Mouse (Mus musculus): ENCODE measurements around the gene Arhgap33. TPM values are rescaled to one million over a fixed set of nuclear protein-coding genes. Genes with fewer than 3 reads are reported as not detected.
A peak's percentile ranks its signal among the peaks of the same experiment; 100 is the strongest.

Arhgap33 gene
- 20.0 and 26.5 TPM in 2 replicates for polyA plus RNA-seq (2016; fragmentation: Nextera tagmentation; extraction: Ambion mirVana)

DNA sequence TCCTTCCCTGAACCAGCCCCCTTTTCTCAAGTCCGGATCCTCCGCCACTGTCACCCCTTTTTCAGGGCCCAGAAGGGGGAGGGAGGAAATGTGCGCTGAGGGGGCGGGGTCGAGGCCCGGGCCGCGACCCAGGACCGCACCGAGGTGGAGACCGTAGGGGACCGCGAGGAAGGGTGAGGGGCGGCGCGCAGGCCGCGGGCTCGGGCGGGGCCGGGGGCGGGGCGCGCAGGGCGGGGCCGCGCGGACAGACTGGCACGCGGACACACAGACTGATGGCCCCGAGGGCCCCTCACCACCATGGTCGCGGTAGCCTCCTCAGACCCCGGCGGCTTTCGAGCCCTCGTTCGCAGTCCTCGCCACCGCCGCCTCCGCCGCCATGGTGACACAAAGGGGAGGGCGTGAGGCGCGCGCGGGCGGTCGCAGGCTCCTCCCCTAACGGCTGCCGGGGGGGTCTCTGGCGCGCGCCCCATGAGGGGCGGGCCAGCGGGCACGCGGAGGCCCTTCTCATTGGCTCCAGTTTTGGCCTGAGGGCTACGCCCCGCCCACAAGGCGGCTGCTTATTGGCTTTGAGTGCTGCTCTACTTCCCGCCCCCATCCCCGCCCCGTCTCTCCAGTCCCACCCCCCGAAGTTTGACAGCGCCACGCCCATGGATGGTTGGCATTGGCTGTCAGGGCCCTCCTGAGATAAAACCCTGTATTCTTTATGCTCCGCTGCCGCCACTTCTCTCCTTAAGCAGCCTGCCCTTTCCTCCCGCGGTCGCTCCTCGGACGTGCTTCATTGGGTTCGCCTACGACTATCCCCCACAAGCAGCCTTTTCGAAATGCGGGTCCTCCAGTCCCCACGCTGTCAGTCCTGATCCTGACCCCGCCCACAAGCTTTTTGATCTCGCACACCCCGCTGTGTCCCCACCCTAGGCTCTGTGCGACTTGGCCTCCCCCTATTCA lies at the start of gene Arhgap33:
Gene Arhgap33 (minus strand): TSS at position 428 of the 945 bp plus-strand sequence.
- peak within 1 kb of the TSS; percentile 70 for H3K4me3 ChIP-seq
- peak; percentile 79 for ATAC-seq (ENCODE audit: insufficient number of reproducible peaks, insufficient read depth, low FRiP score, low TSS enrichment)
- peak within 1 kb of the TSS; percentile 80 for H3K27ac ChIP-seq
- peak within 1 kb of the TSS; percentile 78 for H3K9ac ChIP-seq
- peaks cover 43% of the 10 kb centered on the region for H3K36me3 ChIP-seq
- H3K27me3 ChIP-seq = no peaks in the 10 kb centered on the region; the same call in 1 of the 2 replicates
- H3K4me1 ChIP-seq = peaks cover 34% of the 10 kb centered on the region
- H3K9me3 ChIP-seq = no peaks in the 10 kb centered on the region
- peak within 1 kb of the TSS; percentile 81 for H3K4me2 ChIP-seq (replicated peaks)
- WGBS = under 1% methylated on average over 72 of the region's 84 CpGs

DNA sequence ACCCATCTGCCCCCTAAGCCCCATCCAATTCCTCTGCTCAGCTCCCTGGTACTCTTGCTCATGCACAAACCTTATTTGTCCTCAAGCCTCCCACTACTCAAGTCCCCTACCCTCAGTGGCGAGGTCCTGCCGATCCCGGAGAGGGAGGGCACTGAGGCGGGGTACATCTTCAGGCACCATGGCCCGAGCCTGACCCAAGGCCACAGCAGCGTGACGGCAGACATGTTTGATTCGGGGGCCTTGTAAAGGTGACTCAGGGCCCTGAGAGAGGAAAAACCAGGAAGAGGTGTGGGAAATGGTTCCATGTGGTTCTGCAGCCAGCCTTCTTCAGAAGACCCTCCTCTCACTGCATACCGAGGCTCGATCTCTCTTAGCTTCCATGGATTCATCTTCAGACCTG lies 49.5 kb upstream of the Arhgap33 start:
- no peak overlapping the region for H3K4me3 ChIP-seq
- H3K27ac ChIP-seq = no peak overlapping the region
- no peak overlapping the region for H3K9ac ChIP-seq
- H3K36me3 ChIP-seq = peaks cover 72% of the 10 kb centered on the region
- 91% methylated on average over 10 of the region's 10 CpGs for WGBS
- H3K4me1 ChIP-seq = peaks cover 11% of the 10 kb centered on the region
- no peak overlapping the region for H3K4me2 ChIP-seq (replicated peaks)
- H3K9me3 ChIP-seq = no peaks in the 10 kb centered on the region
- no peak for ATAC-seq (ENCODE audit: insufficient number of reproducible peaks, insufficient read depth, low FRiP score, low TSS enrichment)
- no peaks in the 10 kb centered on the region for H3K27me3 ChIP-seq

DNA sequence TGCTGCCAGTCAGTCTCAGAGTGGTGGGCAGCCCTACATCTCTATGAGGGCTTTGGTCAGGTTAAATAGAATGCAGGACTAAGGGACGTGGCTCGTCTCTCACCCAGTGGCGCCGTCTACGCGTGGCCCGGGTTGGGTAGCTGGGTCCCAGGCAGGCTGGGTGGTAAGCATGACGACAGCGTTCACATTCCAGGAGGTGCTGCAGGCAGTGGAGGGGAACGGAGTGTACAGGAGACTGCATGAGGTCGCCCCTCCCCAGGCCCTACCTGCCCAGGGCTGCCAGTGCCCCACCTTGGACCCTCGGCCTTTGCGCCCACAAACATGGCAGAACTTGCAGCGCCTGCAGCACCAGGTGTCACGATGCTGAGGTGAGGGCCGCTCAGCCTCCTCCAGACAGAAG lies 46.7 kb upstream of the Arhgap33 start:
- 94% methylated on average over 16 of the region's 16 CpGs for WGBS
- H3K36me3 ChIP-seq = peaks cover 97% of the 10 kb centered on the region
- ATAC-seq (ENCODE audit: insufficient number of reproducible peaks, insufficient read depth, low FRiP score, low TSS enrichment) = no peak

DNA sequence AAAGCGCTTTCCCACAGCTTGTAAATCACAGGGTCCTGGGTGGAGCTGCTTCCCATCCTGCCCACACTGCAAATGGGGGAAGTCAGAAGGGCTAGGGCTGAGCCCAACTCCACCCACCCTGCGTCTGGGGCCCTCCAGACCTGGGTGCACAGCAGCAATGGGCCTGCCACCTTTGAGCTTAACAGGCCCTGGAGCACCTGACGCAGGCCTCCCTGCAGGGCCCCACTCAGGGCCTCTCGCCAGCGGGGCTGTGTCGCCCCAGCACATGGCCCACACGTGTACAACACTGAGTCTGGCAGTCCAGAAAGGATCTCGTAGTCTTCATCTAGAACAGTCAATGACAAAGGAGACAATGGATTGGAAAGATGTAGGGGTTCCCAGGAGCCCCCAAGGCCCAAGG lies 45.1 kb upstream of the Arhgap33 start:
- 96% methylated on average over 8 of the region's 8 CpGs for WGBS
- Histone ChIP-seq H3K27me3 (no peaks in the 10 kb centered on the region), H3K9ac (no peak overlapping the region), H3K4me3 (no peak overlapping the region), H3K4me2 (replicated peaks) (no peak overlapping the region), H3K27ac (no peak overlapping the region), H3K9me3 (no peaks in the 10 kb centered on the region), H3K4me1 (no peaks in the 10 kb centered on the region), H3K36me3 (peaks cover 97% of the 10 kb centered on the region)
- no peak for ATAC-seq (ENCODE audit: insufficient number of reproducible peaks, insufficient read depth, low FRiP score, low TSS enrichment)

More for the DNA sequence above, 46.7 kb upstream of the Arhgap33 start:
- no peak overlapping the region for H3K27ac ChIP-seq
- H3K4me1 ChIP-seq = no peaks in the 10 kb centered on the region
- H3K9me3 ChIP-seq = no peaks in the 10 kb centered on the region
- no peaks in the 10 kb centered on the region for H3K27me3 ChIP-seq
- H3K9ac ChIP-seq = no peak overlapping the region
- H3K4me2 ChIP-seq (replicated peaks) = no peak overlapping the region
- H3K4me3 ChIP-seq = no peak overlapping the region

DNA sequence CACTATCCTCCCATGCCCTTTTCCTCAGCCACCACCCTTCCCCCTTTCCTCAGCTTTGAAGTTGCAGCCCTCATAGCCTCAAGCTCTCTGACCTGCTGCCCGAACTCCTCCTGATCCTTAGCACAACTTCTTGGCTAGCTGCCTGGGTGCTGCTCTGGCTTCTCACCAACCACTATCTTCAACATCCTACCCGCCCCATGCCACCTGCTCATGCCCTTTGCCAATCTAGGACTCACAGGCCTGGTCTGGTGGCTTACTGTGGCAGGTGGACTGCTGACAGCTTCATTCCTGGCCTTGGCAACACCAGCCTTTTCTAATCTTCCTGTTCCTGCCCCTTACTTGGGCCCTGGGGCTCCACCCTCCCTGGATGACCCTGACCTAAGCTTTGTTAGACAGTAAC lies 38.1 kb upstream of the Arhgap33 start:
- H3K4me2 ChIP-seq (replicated peaks) = no peak overlapping the region
- ATAC-seq (ENCODE audit: insufficient number of reproducible peaks, insufficient read depth, low FRiP score, low TSS enrichment) = no peak
- H3K27ac ChIP-seq = no peak overlapping the region
- H3K4me3 ChIP-seq = no peak overlapping the region
- H3K4me1 ChIP-seq = no peaks in the 10 kb centered on the region
- peaks cover 94% of the 10 kb centered on the region for H3K36me3 ChIP-seq
- H3K9me3 ChIP-seq = no peaks in the 10 kb centered on the region
- WGBS = 77% methylated on average over 2 of the region's 2 CpGs
- no peaks in the 10 kb centered on the region for H3K27me3 ChIP-seq
- no peak overlapping the region for H3K9ac ChIP-seq

DNA sequence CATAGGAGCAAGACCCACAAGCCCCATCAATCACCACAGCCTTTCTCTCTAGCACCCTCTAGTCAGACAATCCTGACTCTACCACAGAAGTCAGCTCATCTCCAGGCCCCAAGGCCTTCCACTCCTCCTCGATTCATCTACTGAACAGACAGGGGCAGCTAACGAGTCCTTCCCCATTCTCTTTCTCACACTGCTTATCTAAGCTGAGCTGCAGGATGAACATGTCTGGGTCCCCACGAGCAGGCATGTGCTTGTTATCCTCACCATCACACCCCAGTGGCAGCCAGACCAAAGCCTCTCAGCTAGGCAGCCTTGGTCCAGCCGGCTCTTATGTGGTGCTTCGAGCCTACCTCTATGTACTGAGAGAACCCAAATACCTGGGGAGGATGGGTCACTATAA lies 37.5 kb upstream of the Arhgap33 start:
- Histone ChIP-seq H3K4me1 (no peaks in the 10 kb centered on the region), H3K9ac (no peak overlapping the region), H3K27me3 (no peaks in the 10 kb centered on the region), H3K36me3 (peaks cover 92% of the 10 kb centered on the region), H3K9me3 (no peaks in the 10 kb centered on the region), H3K4me2 (replicated peaks) (no peak overlapping the region), H3K4me3 (no peak overlapping the region), H3K27ac (no peak overlapping the region)
- no peak for ATAC-seq (ENCODE audit: insufficient number of reproducible peaks, insufficient read depth, low FRiP score, low TSS enrichment)
- 87% methylated on average over 5 of the region's 5 CpGs for WGBS

DNA sequence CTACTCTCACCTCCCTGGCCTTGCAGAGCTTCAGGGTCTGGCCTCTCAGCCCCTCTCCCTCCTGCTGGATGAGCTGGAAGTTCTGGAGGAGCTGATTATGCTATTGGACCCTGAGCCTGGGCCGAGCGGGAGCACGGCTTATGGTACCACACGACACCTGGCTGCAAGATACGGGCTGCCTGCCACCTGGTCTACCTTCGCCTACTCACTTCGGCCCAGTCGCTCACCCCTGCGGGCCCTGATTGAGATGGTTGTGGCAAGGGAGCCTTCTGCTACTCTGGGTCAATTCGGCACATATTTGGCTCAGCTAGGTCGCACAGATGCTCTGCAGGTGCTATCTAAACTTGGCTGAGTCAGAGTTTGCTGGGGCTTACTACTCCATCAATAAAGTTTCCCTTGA lies 32.7 kb upstream of the Arhgap33 start:
- peaks cover 7% of the 10 kb centered on the region for H3K4me1 ChIP-seq
- no peak overlapping the region for H3K9ac ChIP-seq
- ATAC-seq (ENCODE audit: insufficient number of reproducible peaks, insufficient read depth, low FRiP score, low TSS enrichment) = no peak
- H3K27ac ChIP-seq = no peak overlapping the region
- no peaks in the 10 kb centered on the region for H3K9me3 ChIP-seq
- H3K4me3 ChIP-seq = no peak overlapping the region
- no peak overlapping the region for H3K4me2 ChIP-seq (replicated peaks)
- peaks cover 67% of the 10 kb centered on the region for H3K36me3 ChIP-seq
- WGBS = 81% methylated on average over 11 of the region's 11 CpGs
- H3K27me3 ChIP-seq = no peaks in the 10 kb centered on the region

DNA sequence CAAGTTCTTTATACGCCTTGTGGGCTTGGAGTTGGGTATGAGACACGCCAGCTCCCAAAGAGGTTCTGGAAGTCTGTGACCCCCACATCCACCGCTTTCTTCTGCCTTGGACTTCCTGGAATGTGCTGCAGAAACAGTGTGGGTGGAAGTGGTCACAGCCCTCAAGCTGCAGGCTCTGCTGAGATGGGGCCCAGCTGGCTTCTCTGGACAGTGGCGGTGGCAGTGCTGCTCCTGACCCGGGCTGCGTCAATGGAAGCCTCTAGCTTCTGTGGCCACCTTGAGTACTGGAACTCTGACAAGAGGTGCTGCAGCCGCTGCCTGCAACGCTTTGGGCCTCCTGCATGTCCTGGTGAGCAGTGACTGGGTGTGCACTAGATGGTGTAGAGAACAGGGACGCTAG lies 31.2 kb upstream of the Arhgap33 start:
- Histone ChIP-seq H3K4me1 (peaks cover 9% of the 10 kb centered on the region), H3K4me3 (no peak overlapping the region), H3K4me2 (replicated peaks) (no peak overlapping the region), H3K27ac (no peak overlapping the region), H3K9ac (no peak overlapping the region), H3K27me3 (no peaks in the 10 kb centered on the region), H3K9me3 (no peaks in the 10 kb centered on the region), H3K36me3 (peaks cover 57% of the 10 kb centered on the region)
- 87% methylated on average over 9 of the region's 9 CpGs for WGBS
- ATAC-seq (ENCODE audit: insufficient number of reproducible peaks, insufficient read depth, low FRiP score, low TSS enrichment) = no peak

DNA sequence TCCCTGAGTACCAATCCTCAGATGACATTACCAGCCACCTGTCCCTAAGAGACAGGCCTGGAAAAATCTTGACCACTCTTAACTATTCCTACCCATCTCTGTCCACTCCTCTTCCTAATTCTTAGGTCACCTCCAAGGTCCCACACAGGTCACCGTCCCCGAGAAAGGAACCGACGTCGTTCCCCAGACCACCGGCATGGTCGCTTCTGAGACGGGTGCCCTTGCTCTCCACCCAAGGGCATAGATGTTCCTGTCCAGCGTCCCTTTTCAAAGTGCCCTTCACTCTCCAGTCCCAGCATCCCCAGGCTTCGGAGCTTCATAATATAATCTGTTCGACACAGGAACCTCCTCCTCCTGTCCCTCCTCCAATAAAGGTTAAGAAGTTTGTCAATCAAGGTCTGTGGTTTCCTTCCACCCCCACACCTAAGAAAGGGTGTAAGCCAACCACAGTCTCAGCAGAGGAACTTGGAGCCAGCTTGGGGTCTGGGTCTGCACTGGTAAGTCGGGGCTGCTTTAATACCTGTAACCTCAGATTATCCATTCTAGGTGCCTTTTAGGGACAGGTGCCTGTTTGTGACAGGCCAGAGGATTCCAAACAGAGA lies 30.2 kb upstream of the Arhgap33 start, which contains the start of gene Igflr1:
Gene Igflr1 (plus strand): TSS at position 458 of the 602 bp plus-strand sequence.
- no peak within 1 kb of the TSS for H3K27ac ChIP-seq
- H3K36me3 ChIP-seq = peaks cover 47% of the 10 kb centered on the region
- H3K4me1 ChIP-seq = peaks cover 9% of the 10 kb centered on the region
- no peaks in the 10 kb centered on the region for H3K9me3 ChIP-seq
- WGBS = 96% methylated on average over 12 of the region's 12 CpGs
- no peaks in the 10 kb centered on the region for H3K27me3 ChIP-seq
- ATAC-seq (ENCODE audit: insufficient number of reproducible peaks, insufficient read depth, low FRiP score, low TSS enrichment) = no peak
- H3K4me3 ChIP-seq = no peak within 1 kb of the TSS
- no peak within 1 kb of the TSS for H3K9ac ChIP-seq
- H3K4me2 ChIP-seq (replicated peaks) = peak within 1 kb of the TSS; percentile 58

DNA sequence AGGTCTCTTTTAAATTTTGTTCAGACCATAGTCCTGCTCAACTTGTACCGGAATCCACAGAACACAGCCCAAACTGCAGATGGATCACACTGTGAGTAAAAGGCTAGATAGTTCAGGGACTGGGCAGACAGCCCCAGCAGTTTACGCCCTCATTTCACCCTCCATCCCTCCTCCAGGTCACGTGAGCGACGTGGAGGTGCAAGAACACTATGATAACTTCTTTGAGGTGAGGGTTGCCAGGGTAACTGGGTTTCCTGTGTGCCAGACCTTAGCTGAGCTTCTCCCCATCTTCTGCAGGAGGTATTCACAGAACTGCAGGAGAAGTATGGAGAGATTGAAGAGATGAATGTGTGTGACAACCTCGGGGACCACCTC lies 29.0 kb upstream of the Arhgap33 start:
- Histone ChIP-seq H3K9me3 (no peaks in the 10 kb centered on the region), H3K36me3 (peaks cover 35% of the 10 kb centered on the region), H3K4me2 (replicated peaks) (peak overlapping the region; percentile 58), H3K27ac (peak overlapping the region; percentile 94; the same call in 1 of the 2 replicates), H3K9ac (peak overlapping the region; percentile 71), H3K27me3 (no peaks in the 10 kb centered on the region), H3K4me3 (peak overlapping the region; percentile 61), H3K4me1 (peaks cover 11% of the 10 kb centered on the region)
- WGBS = 27% methylated on average over 6 of the region's 6 CpGs
- ATAC-seq (ENCODE audit: insufficient number of reproducible peaks, insufficient read depth, low FRiP score, low TSS enrichment) = no peak

DNA sequence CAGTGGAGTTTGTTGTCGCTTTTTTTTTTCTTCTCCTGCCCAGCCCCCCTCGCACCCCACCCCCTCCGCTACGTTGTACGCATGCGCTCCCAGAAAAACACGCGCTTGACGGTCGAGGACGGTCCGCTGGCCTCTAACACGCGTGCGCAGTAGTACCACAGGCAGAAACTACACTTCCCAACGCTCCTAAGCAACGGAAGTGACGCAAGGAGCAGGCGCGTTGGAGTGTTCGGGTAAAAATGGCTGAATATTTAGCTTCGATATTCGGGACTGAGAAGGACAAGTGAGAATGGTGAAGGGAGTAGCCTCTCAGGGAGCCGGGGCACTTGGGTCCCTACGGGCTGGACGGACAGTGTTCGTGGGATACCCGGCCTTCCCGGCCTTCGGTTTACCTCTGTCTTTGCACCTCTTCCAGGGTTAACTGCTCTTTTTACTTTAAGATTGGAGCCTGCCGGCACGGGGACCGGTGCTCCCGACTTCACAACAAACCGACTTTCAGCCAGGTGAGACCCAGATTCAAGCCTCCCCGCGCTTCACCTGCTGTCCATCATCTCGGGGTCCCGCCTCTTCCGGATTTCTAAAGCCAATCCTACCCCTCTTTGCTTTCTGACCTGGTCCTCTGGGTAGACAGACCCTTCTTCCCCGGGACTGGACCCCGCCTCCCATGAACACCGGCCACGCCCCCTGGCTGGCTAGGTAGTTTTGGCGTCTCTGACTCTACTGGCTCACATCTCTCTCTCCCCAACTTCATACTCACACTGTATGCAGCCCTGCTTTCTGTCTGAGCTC lies 28.5 kb upstream of the Arhgap33 start, which contains the start of the genes U2af1l4, Gm49396 and Psenen:
Gene U2af1l4 (plus strand): TSS at position 185 of the 789 bp plus-strand sequence.
Gene Gm49396 (plus strand): TSS at position 228 of the 789 bp plus-strand sequence.
Gene Psenen (minus strand): TSS at position 511 of the 789 bp plus-strand sequence.
- H3K9ac ChIP-seq = peak within 1 kb of the TSS; percentile 71
- no peaks in the 10 kb centered on the region for H3K27me3 ChIP-seq
- H3K4me2 ChIP-seq (replicated peaks) = peak within 1 kb of the TSS; percentile 77
- under 1% methylated on average over 45 of the region's 45 CpGs for WGBS
- peaks cover 17% of the 10 kb centered on the region for H3K4me1 ChIP-seq
- H3K27ac ChIP-seq = peak within 1 kb of the TSS; percentile 94
- no peaks in the 10 kb centered on the region for H3K9me3 ChIP-seq
- H3K4me3 ChIP-seq = peak within 1 kb of the TSS; percentile 61
- H3K36me3 ChIP-seq = peaks cover 30% of the 10 kb centered on the region
- peak; percentile 86 for ATAC-seq (ENCODE audit: insufficient number of reproducible peaks, insufficient read depth, low FRiP score, low TSS enrichment)

All from embryonic facial prominence, embryonic 12.5 days (tissue).